Mouse (Mus musculus) lung, postnatal 0 days (tissue): Measurements from ENCODE around the gene Rbfox1.

Experiments
- CTCF ChIP-seq: IDR thresholded peaks from 2 replicates; pipeline ENCODE4 v1.5.1; 2016; ENCODE audit warnings: antibody characterized with exemption, mild to moderate bottlenecking
- EP300 ChIP-seq: IDR thresholded peaks from 2 replicates; pipeline ENCODE4 v1.6.1; 2016; ENCODE audit warnings: antibody characterized with exemption, mild to moderate bottlenecking, control low read depth

- TF ChIP-seq CTCF (no peak), EP300 (no peak)
Observed at GRCm38 (mm10) chr16:6097244-6098040, 212.3 kb downstream of the Rbfox1 start.
